Mouse (Mus musculus) kidney, embryonic 14.5 days (tissue): ENCODE measurements around the gene Nfib. TPM values are rescaled to one million over a fixed set of nuclear protein-coding genes. Genes with fewer than 3 reads are reported as not detected.
A peak's percentile ranks its signal among the peaks of the same experiment; 100 is the strongest.

Experiments used
- ATAC-seq: fragments of 200-750 bp; cut with Nextera tagmentation; 2 replicates; pipeline ENCODE4 v1.8.0; 2017; ENCODE audit warnings: moderate number of reproducible peaks, mild to moderate bottlenecking, moderate TSS enrichment, moderate library complexity; ENCODE audit not compliant: low FRiP score, low TSS enrichment
- H3K27ac ChIP-seq: fragments of 300-500 bp; sonication (generic); 2 replicates; pipeline ENCODE4 v1.5.1; 2014; ENCODE audit warnings: low read depth, mild to moderate bottlenecking, low read length, moderate library complexity, mixed read lengths
- H3K27me3 ChIP-seq: fragments of 300-500 bp; sonication (generic); 2 replicates; pipeline ENCODE4 v1.6.1; 2014; ENCODE audit warnings: mild to moderate bottlenecking, low read length; ENCODE audit not compliant: control insufficient read depth, insufficient read depth
- H3K36me3 ChIP-seq: fragments of 300-500 bp; sonication (generic); 2 replicates; pipeline ENCODE4 v1.6.1; 2014; ENCODE audit warnings: low read length, mixed read lengths; ENCODE audit not compliant: control insufficient read depth, insufficient read depth
- H3K4me1 ChIP-seq: fragments of 300-500 bp; sonication (generic); 2 replicates; pipeline ENCODE4 v1.6.1; 2014; ENCODE audit warnings: low read length, mixed read lengths; ENCODE audit not compliant: control insufficient read depth, insufficient read depth
- H3K4me2 ChIP-seq: fragments of 300-500 bp; sonication (generic); replicated peaks from 2 replicates; pipeline ENCODE4 v1.6.1; 2014; ENCODE audit warnings: low read depth, mild to moderate bottlenecking, low read length
- H3K4me3 ChIP-seq: fragments of 300-500 bp; sonication (generic); 2 replicates; pipeline ENCODE4 v1.5.1; 2014; ENCODE audit warnings: mild to moderate bottlenecking, low read length
- H3K9ac ChIP-seq: fragments of 300-500 bp; sonication (generic); 2 replicates; pipeline ENCODE4 v1.6.1; 2014; ENCODE audit warnings: low read depth, mild to moderate bottlenecking, low read length, moderate library complexity
- H3K9me3 ChIP-seq: fragments of 300-500 bp; sonication (generic); 2 replicates; pipeline ENCODE4 v1.6.1; 2016; ENCODE audit warnings: low read length; ENCODE audit not compliant: control insufficient read depth
- WGBS: fragments of 180-500 bp; shearing (Covaris S2); extraction: QIAGEN DNeasy Blood & Tissue Kit; methylation state at CpG from one replicate; pipeline ENCODE4 v1.1.7; 2014; 5-methylcytosine and 5-hydroxymethylcytosine counted together
- polyA plus RNA-seq: library from polyadenylated mRNA; unstranded; fragments of >200 nt; fragmentation: Nextera tagmentation; extraction: Ambion mirVana; gene quantifications from 2 replicates; pipeline ENCODE4 v1.2.1, GENCODE M21; 2014

The Nfib gene
- polyA plus RNA-seq, 1 experiment from 2014 or later: 36.0 TPM

- Histone ChIP-seq H3K9ac (no peak overlapping the region), H3K4me2 (no peak overlapping the region), H3K4me3 (no peak overlapping the region), H3K27ac (no peak overlapping the region), H3K36me3 (no peaks in the 10 kb centered on the region), H3K27me3 (peaks cover 9% of the 10 kb centered on the region; the same call in 1 of the 2 replicates), H3K9me3 (no peaks in the 10 kb centered on the region), H3K4me1 (no peaks in the 10 kb centered on the region)
- no peak for ATAC-seq
- 78% methylated on average over 3 of the region's 3 CpGs for WGBS
Measured at GRCm38 (mm10) chr4:82543936-82544335, 161.6 kb downstream of the Nfib start.

GRCm38 (mm10) chr4:82543398-82543740 is 162.2 kb downstream of the Nfib start:
- Histone ChIP-seq H3K27ac (no peak overlapping the region), H3K4me3 (no peak overlapping the region), H3K36me3 (no peaks in the 10 kb centered on the region), H3K9ac (no peak overlapping the region), H3K4me2 (no peak overlapping the region), H3K27me3 (peaks cover 9% of the 10 kb centered on the region; the same call in 1 of the 2 replicates), H3K9me3 (no peaks in the 10 kb centered on the region), H3K4me1 (no peaks in the 10 kb centered on the region)
- no peak for ATAC-seq
- 69% methylated on average over 4 of the region's 4 CpGs for WGBS

- Histone ChIP-seq H3K36me3 (no peaks in the 10 kb centered on the region), H3K4me2 (no peak overlapping the region), H3K4me3 (no peak overlapping the region), H3K9ac (no peak overlapping the region), H3K27me3 (peaks cover 9% of the 10 kb centered on the region; the same call in 1 of the 2 replicates), H3K9me3 (no peaks in the 10 kb centered on the region), H3K27ac (no peak overlapping the region), H3K4me1 (no peaks in the 10 kb centered on the region)
- WGBS: 58% methylated on average over 10 of the region's 10 CpGs
- no peak for ATAC-seq
Measured at GRCm38 (mm10) chr4:82542656-82543397, 162.7 kb downstream of the Nfib start.

DNA sequence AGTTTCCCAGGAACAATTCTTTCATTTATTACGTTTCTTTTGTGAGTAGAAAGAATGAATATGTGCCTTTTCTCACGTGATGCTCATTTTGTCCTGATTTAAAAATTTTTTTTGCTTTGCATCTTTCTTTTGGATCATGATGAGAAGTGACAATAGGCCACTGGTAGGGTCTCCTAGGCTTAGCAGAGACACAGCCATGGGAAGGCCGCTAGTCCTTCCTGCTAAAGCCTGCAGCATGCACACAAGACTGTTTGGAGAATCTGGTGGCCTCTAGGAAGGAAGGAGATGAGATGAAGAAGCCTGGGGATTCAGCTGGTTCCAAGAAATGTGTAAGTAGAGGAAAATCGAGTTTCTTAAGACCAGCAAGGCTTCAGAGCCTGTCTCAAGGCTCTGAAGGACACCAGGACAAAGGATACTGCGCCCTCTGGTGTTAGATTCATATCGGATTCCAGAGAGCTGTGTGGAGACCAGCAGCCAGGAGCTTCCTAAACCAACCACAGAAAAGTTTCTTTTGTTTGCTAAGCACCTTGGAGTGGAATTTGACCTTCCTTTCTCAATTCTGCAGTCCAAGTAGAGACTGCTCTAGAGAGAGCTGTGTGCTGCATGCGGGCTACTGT is 163.5 kb downstream of the Nfib start:
- ATAC-seq: peak; percentile 81
- no peak overlapping the region for H3K9ac ChIP-seq
- H3K36me3 ChIP-seq: no peaks in the 10 kb centered on the region
- no peaks in the 10 kb centered on the region for H3K9me3 ChIP-seq
- H3K4me2 ChIP-seq: no peak overlapping the region
- peaks cover 16% of the 10 kb centered on the region; the same call in 1 of the 2 replicates for H3K27me3 ChIP-seq
- 32% methylated on average over 7 of the region's 7 CpGs for WGBS
- no peak overlapping the region for H3K27ac ChIP-seq
- no peak overlapping the region for H3K4me3 ChIP-seq
- H3K4me1 ChIP-seq: no peaks in the 10 kb centered on the region

DNA sequence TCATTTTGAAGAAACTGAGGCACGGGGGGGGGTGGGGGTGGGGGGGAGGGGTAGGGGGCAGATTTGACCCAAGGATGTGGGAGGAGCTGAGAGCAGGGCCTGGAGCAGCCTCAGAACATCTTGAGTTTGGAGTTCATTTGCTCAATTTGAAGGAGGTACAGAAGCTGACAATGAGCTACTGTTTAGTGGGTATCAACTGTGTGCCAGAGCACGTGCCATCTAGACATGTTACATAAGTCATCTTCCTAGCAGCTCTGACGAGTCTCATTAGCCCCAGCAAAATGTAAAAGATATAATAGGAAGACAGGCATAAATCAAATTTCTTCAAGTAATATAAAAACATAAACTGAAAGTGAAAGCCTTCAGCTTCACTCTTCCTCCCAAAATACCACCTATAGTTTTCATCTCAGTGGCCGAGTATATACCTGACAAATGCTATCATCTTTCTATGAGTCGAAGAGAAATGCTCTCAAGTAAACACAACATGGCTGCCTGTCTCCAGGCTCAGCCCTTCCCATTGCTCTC is 165.0 kb downstream of the Nfib start:
- H3K4me1 ChIP-seq: no peaks in the 10 kb centered on the region
- H3K9me3 ChIP-seq: no peaks in the 10 kb centered on the region
- H3K27me3 ChIP-seq: peaks cover 30% of the 10 kb centered on the region; the same call in 1 of the 2 replicates
- ATAC-seq: no peak
- 61% methylated on average over 5 of the region's 5 CpGs for WGBS
- no peak overlapping the region for H3K4me3 ChIP-seq
- no peaks in the 10 kb centered on the region for H3K36me3 ChIP-seq
- H3K27ac ChIP-seq: no peak overlapping the region
- no peak overlapping the region for H3K9ac ChIP-seq
- H3K4me2 ChIP-seq: no peak overlapping the region

DNA sequence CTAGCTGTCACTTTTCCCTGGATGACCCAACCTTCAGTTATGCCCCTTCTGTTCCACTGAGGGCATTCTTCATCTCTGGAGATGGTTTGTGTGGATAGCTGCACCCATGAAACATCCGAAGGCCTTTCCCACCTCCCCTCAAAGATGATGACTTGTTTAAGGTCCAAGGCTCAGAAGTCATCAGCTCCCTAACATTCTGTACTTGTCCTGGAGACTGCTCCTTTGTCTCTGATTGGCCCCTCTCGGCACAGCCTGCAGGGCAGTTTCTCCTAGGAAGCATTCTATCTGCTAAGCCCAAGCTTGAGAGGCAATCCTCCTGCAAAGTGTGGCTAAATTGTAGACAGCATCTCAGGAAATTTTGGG is 165.5 kb downstream of the Nfib start:
- no peak overlapping the region for H3K4me2 ChIP-seq
- no peak overlapping the region for H3K9ac ChIP-seq
- no peaks in the 10 kb centered on the region for H3K4me1 ChIP-seq
- WGBS: 29% methylated on average over 2 of the region's 2 CpGs
- no peaks in the 10 kb centered on the region for H3K36me3 ChIP-seq
- H3K27me3 ChIP-seq: peaks cover 35% of the 10 kb centered on the region; the same call in 1 of the 2 replicates
- no peak for ATAC-seq
- no peak overlapping the region for H3K4me3 ChIP-seq
- H3K27ac ChIP-seq: no peak overlapping the region
- H3K9me3 ChIP-seq: no peaks in the 10 kb centered on the region

DNA sequence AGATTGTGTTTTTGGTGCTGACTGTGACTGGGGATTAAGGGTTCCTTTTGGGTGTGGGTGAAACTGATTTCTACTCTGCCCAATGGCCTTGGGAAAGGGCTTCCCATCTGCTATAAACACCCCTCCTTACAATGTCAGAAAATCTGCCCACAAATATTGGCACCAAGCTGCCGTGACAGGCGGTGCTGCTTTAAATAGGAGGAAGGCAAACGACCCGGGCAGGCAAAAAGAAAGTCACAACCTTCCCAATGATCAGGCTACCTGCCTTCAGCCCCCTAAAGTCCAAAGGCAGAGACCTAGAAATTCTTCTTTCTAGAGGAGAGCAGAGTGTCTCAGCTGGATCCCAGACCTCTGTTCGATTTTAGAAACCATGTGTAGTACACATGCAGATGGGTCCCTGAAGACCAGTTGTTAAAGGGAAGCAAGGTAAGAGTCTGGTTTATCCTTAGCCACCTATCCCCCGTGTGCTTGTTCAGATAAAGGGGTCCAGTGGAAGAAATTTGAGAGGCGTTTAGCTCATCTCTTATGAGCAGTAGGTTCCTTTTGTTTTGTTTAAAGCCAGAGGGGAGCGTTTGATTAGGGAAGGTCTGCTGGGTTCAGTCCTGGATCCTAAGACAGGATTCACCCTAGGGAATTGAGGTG is 166.0 kb downstream of the Nfib start:
- Histone ChIP-seq H3K4me3 (no peak overlapping the region), H3K9me3 (no peaks in the 10 kb centered on the region), H3K4me2 (no peak overlapping the region; the same call in 1 of the 2 replicates), H3K4me1 (no peaks in the 10 kb centered on the region), H3K36me3 (no peaks in the 10 kb centered on the region), H3K9ac (no peak overlapping the region), H3K27me3 (peaks cover 39% of the 10 kb centered on the region), H3K27ac (no peak overlapping the region)
- 25% methylated on average over 8 of the region's 8 CpGs for WGBS
- ATAC-seq: no peak

DNA sequence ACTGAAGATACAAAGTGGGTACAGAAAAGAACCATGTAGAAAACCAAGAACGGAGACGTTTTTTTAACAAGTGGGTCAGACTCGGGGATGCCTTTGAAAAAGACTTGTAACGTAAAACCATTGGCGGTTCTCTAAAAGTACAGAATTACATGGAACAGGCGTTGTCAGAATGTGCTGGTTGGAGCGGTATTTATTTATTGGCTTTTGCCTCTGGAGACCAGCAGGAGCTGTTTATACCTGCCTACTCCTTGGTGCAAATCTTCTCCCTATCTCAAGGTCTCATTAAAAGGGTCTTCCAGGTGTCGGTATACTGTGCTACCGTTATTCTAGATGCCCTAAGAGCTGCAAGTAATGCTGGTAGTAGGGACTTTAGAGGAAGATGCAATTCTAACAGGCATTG is 166.7 kb downstream of the Nfib start:
- H3K4me3 ChIP-seq: peak overlapping the region; percentile 34
- no peaks in the 10 kb centered on the region for H3K9me3 ChIP-seq
- peaks cover 46% of the 10 kb centered on the region for H3K27me3 ChIP-seq
- H3K27ac ChIP-seq: no peak overlapping the region
- peak overlapping the region; percentile 54; the same call in 1 of the 2 replicates for H3K9ac ChIP-seq
- ATAC-seq: no peak
- H3K36me3 ChIP-seq: no peaks in the 10 kb centered on the region
- H3K4me2 ChIP-seq: peak overlapping the region; percentile 69
- no peaks in the 10 kb centered on the region for H3K4me1 ChIP-seq
- WGBS: 3% methylated on average over 9 of the region's 9 CpGs
